Comparison of ENCODE assay signal across 10 mouse cellular contexts in genomic region chr5:93265164-93265800, GRCm38 (mm10). TPM values are rescaled to one million over a fixed set of nuclear protein-coding genes. Genes with fewer than 3 reads are reported as not detected.
DNase-seq lines count a peak whose midpoint lies in the region; ATAC-seq and TF ChIP-seq lines count a peak whose summit lies in the region.
"Had no signal": no experiment of that assay in that cellular context is flagged by ENCODE, and none has a peak within 500 bp of the region (broad histone marks: within the 10 kb centered on the region; RNA-seq: fewer than 3 reads in every experiment).

No protein-coding gene starts in this region.

- no peak for ATAC-seq in erythroblast, adult 5-6 weeks (replicated peaks; ENCODE audit: low FRiP score, poor library complexity, severe bottlenecking)

- no peak overlapping the region for H3K4me3 ChIP-seq in left cerebral cortex, adult 2 months

- intact Hi-C loops in left cerebral cortex, adult 2 months (cut with DNase I), result loop anchor here (5.0 kb wide), 1 partner anchor 57 kb away; no protein-coding TSS in a partner anchor
- intact Hi-C loops in left cerebral cortex, postnatal 10 days (cut with DNase I), result no loop called here
- intact Hi-C loops in left cerebral cortex, postnatal 36 days (cut with DNase I), result loop anchor here (5.0 kb wide), 1 partner anchor 173 kb away; the partner anchor contains the start of gene Sept11

- peak overlapping the region; percentile 91 for H3K27ac ChIP-seq in left cerebral cortex, adult 2 months

- no peak for DNase-seq in left cerebral cortex, adult 2 months (ENCODE audit: extremely low spot score in 1 of 2, low spot score in 2 of 2)
- no peak for DNase-seq in left cerebral cortex, postnatal 10 days (ENCODE audit: extremely low spot score in 1 of 2, low spot score in 2 of 2)
- peak; percentile 41 for DNase-seq in brain, adult 2 months (ENCODE audit: low read depth, low spot score)
- peak; percentile 34 to 52 for DNase-seq in kidney, postnatal 4 days
- peak; percentile 6 for DNase-seq in spleen, adult 12 weeks (ENCODE audit: low spot score)
- no peak for DNase-seq in right cerebral cortex, adult 2 months (ENCODE audit: low spot score in 2 of 2)
- no peak for DNase-seq in left cerebral cortex, postnatal 36 days (ENCODE audit: low spot score in 2 of 2)
- DNase-seq: cerebellum, postnatal 14 days; gastrocnemius, postnatal 25 days had no signal

- TF ChIP-seq CTCF in left cerebral cortex, adult 2 months (IDR thresholded peaks at IDR 0.05), result no peak

RNA-seq across cellular contexts. Expression of gene Ccng2, which starts 1.8 kb away (rescaled TPM):
- total RNA-seq in left cerebral cortex, adult 2 months (2021), result 10 to 100 TPM; 43.0 to 44.4 TPM
- 10 to 100 TPM; 31.5 to 35.9 TPM for total RNA-seq in left cerebral cortex, postnatal 10 days (2021)
- 38.0 and 49.1 TPM in 2 replicates for total RNA-seq in erythroblast, adult 5-6 weeks (2015; ENCODE audit: low replicate concordance)
- 47.9 and 48.8 TPM in 2 replicates for total RNA-seq in erythroblast, adult 5-6 weeks (2017; ENCODE audit: low replicate concordance)
- 10 to 100 TPM; 39.9 to 52.5 TPM for total RNA-seq in left cerebral cortex, postnatal 36 days (2021)

RNA-seq across cellular contexts. Expression of gene 2010109A12Rik, which starts 59.0 kb away (rescaled TPM):
- under 1 TPM; 0.52 to 0.79 TPM for total RNA-seq in left cerebral cortex, adult 2 months (2021)
- total RNA-seq in left cerebral cortex, postnatal 10 days (2021), result under 1 TPM in 1 of 2 experiments, not detected in 1; 0.95 TPM
- 1.0 TPM in 1 of 2 replicates, not detected in the other for total RNA-seq in erythroblast, adult 5-6 weeks (2015; ENCODE audit: low replicate concordance)
- 1.3 and 4.8 TPM in 2 replicates for total RNA-seq in erythroblast, adult 5-6 weeks (2017; ENCODE audit: low replicate concordance)
- under 1 TPM; 0.72 to 0.91 TPM for total RNA-seq in left cerebral cortex, postnatal 36 days (2021)

RNA-seq across cellular contexts. Expression of gene Ccni, which starts 59.0 kb away (rescaled TPM):
- total RNA-seq in left cerebral cortex, adult 2 months (2021), result 100 to 1,000 TPM; 277 to 292 TPM
- 100 to 1,000 TPM; 312 to 335 TPM for total RNA-seq in left cerebral cortex, postnatal 10 days (2021)
- 121 and 147 TPM in 2 replicates for total RNA-seq in erythroblast, adult 5-6 weeks (2015; ENCODE audit: low replicate concordance)
- total RNA-seq in erythroblast, adult 5-6 weeks (2017; ENCODE audit: low replicate concordance), result 143 and 150 TPM in 2 replicates
- 100 to 1,000 TPM; 270 to 322 TPM for total RNA-seq in left cerebral cortex, postnatal 36 days (2021)

Comparison
In these comparisons a context has a peak if more than half of its experiments do, and no peak if none do; other contexts are left out.
1. DNase-seq: peak in brain, adult 2 months (single experiment), kidney, postnatal 4 days (2 of 2) and spleen, adult 12 weeks (single experiment); none in left cerebral cortex, adult 2 months (0 of 2), left cerebral cortex, postnatal 10 days (0 of 2), right cerebral cortex, adult 2 months (0 of 2) and left cerebral cortex, postnatal 36 days (0 of 2).